Mouse (Mus musculus): ENCODE data around the gene Svop. TPM values are rescaled to one million over a fixed set of nuclear protein-coding genes. Genes with fewer than 3 reads are reported as not detected.

Gene Svop
- total and polyA plus RNA-seq, 3 experiments, result 0.31 to 0.51 (median 0.38) TPM

GRCm38 (mm10) chr5:114052246-114052761 is 39.1 kb downstream of the Svop start:
- in situ Hi-C loops (cut with MboI; ENCODE audit: low pct_ligation_motif_present, low pct_unique_long_range_greater_than_20kb, low sequenced_read_pairs), result loop anchor here (5.0 kb wide), 2 partner anchors 80 to 95 kb away; partner anchors contain the start of gene Ung
- H3K9ac ChIP-seq (ENCODE audit: insufficient read depth, low read depth), result no peak overlapping the region; the same call in 1 of the 2 replicates

GRCm38 (mm10) chr5:114048731-114049308 is 42.5 kb downstream of the Svop start:
- Histone ChIP-seq H3K9me3 (replicated peaks; ENCODE audit: low read length) (peaks cover 9% of the 10 kb centered on the region), H3K79me2 (replicated peaks; ENCODE audit: control insufficient read depth, extremely low read depth, insufficient read depth, poor library complexity, severe bottlenecking) (no peaks in the 10 kb centered on the region), H3K4me1 (ENCODE audit: control insufficient read depth in 1 of 2, insufficient read depth in 2 of 2) (peaks cover 11 to 35% of the 10 kb centered on the region in 2 experiments; a peak in 3 of 4 replicates), H3K36me3 (replicated peaks in 1 of 2; ENCODE audit: control insufficient read depth in 1 of 2, insufficient read depth in 1 of 2, low read length in 1 of 2) (no peaks in the 10 kb centered on the region), H3K4me3 (replicated peaks in 1 of 3; ENCODE audit: low read depth in 2 of 3, low read length in 2 of 3, poor library complexity in 1 of 3) (no peak overlapping the region), H3K27ac (ENCODE audit: insufficient read depth, low read depth) (no peak overlapping the region), H3K9ac (ENCODE audit: insufficient read depth, low read depth) (no peak overlapping the region), H3K4me2 (ENCODE audit: insufficient read depth, low read depth, poor library complexity, severe bottlenecking) (peak overlapping the region; percentile 64; the same call in 1 of the 2 replicates), H3K27me3 (replicated peaks) (no peaks in the 10 kb centered on the region)
- peak in 1 of 2 experiments; percentile 62; a peak in 2 of 4 replicates for TF ChIP-seq CTCF (conservative IDR thresholded peaks at IDR 0.05 in 1 of 2, IDR thresholded peaks at IDR 0.05 in 1 of 2; ENCODE audit: low read depth in 2 of 2, low read length in 2 of 2)
- no peak for TF ChIP-seq UBTF (IDR thresholded peaks at IDR 0.05; ENCODE audit: low read depth, low read length)
- no peak for TF ChIP-seq MEF2A (IDR thresholded peaks at IDR 0.05; ENCODE audit: borderline replicate concordance, low read depth, low read length)
- 0 out of 2 replicates have a peak, but pooled peaks have one; percentile 52 for TF ChIP-seq MYC (IDR thresholded peaks at IDR 0.05; ENCODE audit: low read depth, low read length)
- TF ChIP-seq SMC3 (IDR thresholded peaks at IDR 0.05; ENCODE audit: low read depth, low read length), result peak; percentile 63
- 0 out of 2 replicates have a peak, but pooled peaks have one; percentile 28 for TF ChIP-seq MAX (IDR thresholded peaks at IDR 0.05; ENCODE audit: low read length)
- TF ChIP-seq ETS1 (conservative IDR thresholded peaks at IDR 0.05; ENCODE audit: low read depth, low read length), result no peak; the same call in 1 of the 2 replicates
- TF ChIP-seq JUND (conservative IDR thresholded peaks at IDR 0.05; ENCODE audit: low read depth, low read length), result no peak
- peak; percentile 60 for TF ChIP-seq RAD21 (IDR thresholded peaks at IDR 0.05; ENCODE audit: low read depth, low read length)
- TF ChIP-seq MAZ (IDR thresholded peaks at IDR 0.05; ENCODE audit: low read depth, low read length), result peak; percentile 56
- TF ChIP-seq CHD2 (IDR thresholded peaks at IDR 0.05; ENCODE audit: low read length), result peak; percentile 63
- TF ChIP-seq IRF4 (IDR thresholded peaks at IDR 0.05; ENCODE audit: low read depth, low read length), result no peak
- no peak for TF ChIP-seq POLR2A (IDR thresholded peaks at IDR 0.05; ENCODE audit: low read depth, low read length)
- TF ChIP-seq EP300 (IDR thresholded peaks at IDR 0.05; ENCODE audit: low read length), result 0 out of 2 replicates have a peak, but pooled peaks have one; percentile 37
- TF ChIP-seq E2F4 (IDR thresholded peaks at IDR 0.05; ENCODE audit: insufficient replicate concordance, low read depth, low read length), result no peak
- dilution Hi-C loops (cut with MboI; ENCODE audit: extremely low pct_ligation_motif_present, extremely low pct_unique_long_range_greater_than_20kb, low sequenced_read_pairs), result no loop called here
- DNase-seq (ENCODE audit: extremely low read depth), result peak; percentile 64
- in situ Hi-C loops (cut with MboI; ENCODE audit: low pct_ligation_motif_present, low pct_unique_long_range_greater_than_20kb, low sequenced_read_pairs), result loop anchor here (5.0 kb wide), 1 partner anchor 197 kb away; no protein-coding TSS in a partner anchor

More at GRCm38 (mm10) chr5:114052246-114052761, 39.1 kb downstream of the Svop start:
- Histone ChIP-seq H3K27ac (ENCODE audit: insufficient read depth, low read depth) (no peak overlapping the region), H3K9me3 (replicated peaks; ENCODE audit: low read length) (peaks cover 9% of the 10 kb centered on the region), H3K4me2 (ENCODE audit: insufficient read depth, low read depth, poor library complexity, severe bottlenecking) (no peak overlapping the region), H3K79me2 (replicated peaks; ENCODE audit: control insufficient read depth, extremely low read depth, insufficient read depth, poor library complexity, severe bottlenecking) (no peaks in the 10 kb centered on the region), H3K27me3 (replicated peaks) (no peaks in the 10 kb centered on the region), H3K36me3 (replicated peaks in 1 of 2; ENCODE audit: control insufficient read depth in 1 of 2, insufficient read depth in 1 of 2, low read length in 1 of 2) (no peaks in the 10 kb centered on the region), H3K4me3 (replicated peaks in 1 of 3; ENCODE audit: low read depth in 2 of 3, low read length in 2 of 3, poor library complexity in 1 of 3) (no peak overlapping the region), H3K4me1 (ENCODE audit: control insufficient read depth in 1 of 2, insufficient read depth in 2 of 2) (peaks cover 11 to 34% of the 10 kb centered on the region in 2 experiments; a peak in 3 of 4 replicates)
- peak; percentile 56; the same call in 1 of the 2 replicates for TF ChIP-seq HCFC1 (IDR thresholded peaks at IDR 0.05; ENCODE audit: low read depth, low read length)
- TF ChIP-seq TCF12 (IDR thresholded peaks at IDR 0.05; ENCODE audit: low read depth, low read length), result peak; percentile 61
- TF ChIP-seq USF1 (IDR thresholded peaks at IDR 0.05; ENCODE audit: low read depth, low read length), result no peak
- peak; percentile 3; the same call in 1 of the 2 replicates for TF ChIP-seq ZC3H11A (IDR thresholded peaks at IDR 0.05; ENCODE audit: low read depth, low read length)
- TF ChIP-seq CHD1 (IDR thresholded peaks at IDR 0.05; ENCODE audit: low read depth, low read length), result no peak
- no peak for TF ChIP-seq ZNF384 (IDR thresholded peaks at IDR 0.05; ENCODE audit: low read depth, low read length)
- TF ChIP-seq ETS1 (conservative IDR thresholded peaks at IDR 0.05; ENCODE audit: low read depth, low read length), result 0 out of 2 replicates have a peak, but pooled peaks have one; percentile 7
- TF ChIP-seq CTCF (conservative IDR thresholded peaks at IDR 0.05 in 1 of 2, IDR thresholded peaks at IDR 0.05 in 1 of 2; ENCODE audit: low read depth in 2 of 2, low read length in 2 of 2), result peak; percentile 81 to 89
- TF ChIP-seq UBTF (IDR thresholded peaks at IDR 0.05; ENCODE audit: low read depth, low read length), result no peak
- TF ChIP-seq RAD21 (IDR thresholded peaks at IDR 0.05; ENCODE audit: low read depth, low read length), result peak; percentile 61
- TF ChIP-seq IRF4 (IDR thresholded peaks at IDR 0.05; ENCODE audit: low read depth, low read length), result peak; percentile 33; the same call in 1 of the 2 replicates
- TF ChIP-seq MYC (IDR thresholded peaks at IDR 0.05; ENCODE audit: low read depth, low read length), result no peak
- peak; percentile 19; the same call in 1 of the 2 replicates for TF ChIP-seq MXI1 (IDR thresholded peaks at IDR 0.05; ENCODE audit: low read depth, low read length)
- 0 out of 2 replicates have a peak, but pooled peaks have one; percentile 17 for TF ChIP-seq MAX (IDR thresholded peaks at IDR 0.05; ENCODE audit: low read length)
- TF ChIP-seq SMC3 (IDR thresholded peaks at IDR 0.05; ENCODE audit: low read depth, low read length), result peak; percentile 88
- TF ChIP-seq ZMIZ1 (IDR thresholded peaks at IDR 0.05; ENCODE audit: low read depth, low read length), result no peak
- peak; percentile 56 for DNase-seq (ENCODE audit: extremely low read depth)
- dilution Hi-C loops (cut with MboI; ENCODE audit: extremely low pct_ligation_motif_present, extremely low pct_unique_long_range_greater_than_20kb, low sequenced_read_pairs), result no loop called here
